Mouse (Mus musculus) myocyte (in vitro differentiated cells): ENCODE results near the gene Psmd11.

Experiments
- E2F4 ChIP-seq: IDR thresholded peaks from one replicate; pipeline ENCODE4 v1.6.1; 2011; ENCODE audit warnings: mild to moderate bottlenecking, control low read depth, moderate library complexity; ENCODE audit not compliant: insufficient read depth
- MAX ChIP-seq: IDR thresholded peaks from one replicate; pipeline ENCODE4 v1.6.1; 2011; ENCODE audit warnings: low read depth, mild to moderate bottlenecking, control low read depth
- MYOD1 ChIP-seq, 3 experiments: IDR thresholded peaks; one replicate each; pipeline ENCODE4 v1.6.1; 2011; ENCODE audit warnings: control low read depth in 2 of 3, low read depth in 2 of 3, mild to moderate bottlenecking in 2 of 3, moderate library complexity in 1 of 3; ENCODE audit not compliant: insufficient read length in 2 of 3, control insufficient read depth in 1 of 3
- MYOG ChIP-seq, 3 experiments: IDR thresholded peaks; one replicate each; pipeline ENCODE4 v1.6.1; 2011; ENCODE audit warnings: control low read depth in 2 of 3, low read depth in 2 of 3, mild to moderate bottlenecking in 2 of 3; ENCODE audit not compliant: insufficient read length in 2 of 3, control insufficient read depth in 1 of 3, insufficient read depth in 1 of 3
- POLR2A ChIP-seq: IDR thresholded peaks from one replicate; pipeline ENCODE4 v1.6.1; 2011; ENCODE audit warnings: low read depth, mild to moderate bottlenecking, control low read depth, moderate library complexity; ENCODE audit not compliant: insufficient read length
- POLR2AphosphoS2 ChIP-seq: IDR thresholded peaks from one replicate; pipeline ENCODE4 v1.6.1; 2011; ENCODE audit warnings: low read depth, control low read depth; ENCODE audit not compliant: insufficient read length
- REST ChIP-seq: IDR thresholded peaks from one replicate; pipeline ENCODE4 v1.6.1; 2011; ENCODE audit warnings: mild to moderate bottlenecking, control low read depth, moderate library complexity; ENCODE audit not compliant: insufficient read depth, insufficient read length
- TCF12 ChIP-seq: IDR thresholded peaks from one replicate; pipeline ENCODE4 v1.6.1; 2011; ENCODE audit warnings: mild to moderate bottlenecking, control low read depth; ENCODE audit not compliant: poor library complexity, insufficient read depth, severe bottlenecking
- USF1 ChIP-seq: IDR thresholded peaks from one replicate; pipeline ENCODE4 v1.6.1; 2011; ENCODE audit warnings: low read depth, mild to moderate bottlenecking, control low read depth, moderate library complexity

DNA sequence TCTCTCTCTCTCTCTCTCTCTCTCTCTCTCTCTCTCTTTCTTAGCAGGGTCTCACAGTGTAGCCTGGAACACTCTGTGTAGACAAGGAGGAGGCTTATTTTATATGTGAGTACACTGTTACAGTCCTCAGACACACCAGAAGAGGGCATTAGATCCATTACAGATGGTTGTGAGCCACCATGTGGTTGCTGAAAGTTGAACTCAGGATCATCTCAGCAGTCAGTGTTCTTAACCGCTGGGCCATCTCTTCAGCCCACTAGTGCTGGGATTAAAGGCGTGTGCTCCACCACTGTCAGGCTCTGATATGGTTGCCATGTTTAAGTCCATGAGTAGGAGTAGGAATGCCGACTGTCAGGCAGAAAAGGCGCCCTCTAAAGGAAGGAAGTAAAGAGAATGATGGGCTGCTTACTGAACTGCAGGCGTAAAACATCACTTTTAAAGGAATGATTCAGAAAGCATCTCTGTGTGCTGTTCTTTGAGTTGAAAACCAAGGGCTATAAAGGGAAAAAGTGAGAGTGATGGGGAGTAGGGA, 3.1 kb upstream of the Psmd11 start:
- TF ChIP-seq REST (no peak), MYOG (IDR thresholded peaks at IDR 0.05; ENCODE audit: control insufficient read depth in 1 of 3, insufficient read depth in 1 of 3, insufficient read length in 2 of 3, low read depth in 2 of 3) (no peak), POLR2A (no peak), TCF12 (no peak), USF1 (no peak), MYOD1 (IDR thresholded peaks at IDR 0.05; ENCODE audit: control insufficient read depth in 1 of 3, insufficient read length in 2 of 3, low read depth in 2 of 3) (no peak), E2F4 (no peak), MAX (no peak), POLR2AphosphoS2 (no peak)
